Mouse (Mus musculus): Measurements from ENCODE around the gene Gpr155. TPM values are rescaled to one million over a fixed set of nuclear protein-coding genes. Genes with fewer than 3 reads are reported as not detected.
A peak's percentile ranks its signal among the peaks of the same experiment; 100 is the strongest.

The Gpr155 gene
- polyA plus RNA-seq, 1 experiment from 2014 or later: 6.2 TPM

GRCm38 (mm10) chr2:73319218-73319617 lies 67.2 kb downstream of the Gpr155 start:
- Histone ChIP-seq H3K27me3 (ENCODE audit: control insufficient read depth, insufficient read depth, low read length) (no peaks in the 10 kb centered on the region), H3K4me3 (ENCODE audit: low read length) (no peak overlapping the region), H3K4me1 (ENCODE audit: control insufficient read depth, insufficient read depth, low read length) (no peaks in the 10 kb centered on the region), H3K9me3 (replicated peaks; ENCODE audit: control insufficient read depth, low read length) (no peaks in the 10 kb centered on the region), H3K9ac (ENCODE audit: low read length) (no peak overlapping the region), H3K4me2 (ENCODE audit: low read depth, low read length) (no peak overlapping the region), H3K36me3 (ENCODE audit: control insufficient read depth, insufficient read depth) (0 out of 2 replicates have a peak, but pooled peaks cover 2% of the 10 kb centered on the region), H3K27ac (ENCODE audit: low read length) (no peak overlapping the region)
- WGBS: 78% methylated on average over 5 of the region's 5 CpGs
- no peak for ATAC-seq (replicated peaks; ENCODE audit: extremely low read depth, insufficient read depth, low FRiP score)

- WGBS: 94% methylated on average over 9 of the region's 9 CpGs
- Histone ChIP-seq H3K36me3 (ENCODE audit: control insufficient read depth, insufficient read depth) (0 out of 2 replicates have a peak, but pooled peaks cover 2% of the 10 kb centered on the region), H3K4me3 (ENCODE audit: low read length) (no peak overlapping the region), H3K27me3 (ENCODE audit: control insufficient read depth, insufficient read depth, low read length) (no peaks in the 10 kb centered on the region), H3K9ac (ENCODE audit: low read length) (no peak overlapping the region), H3K4me2 (ENCODE audit: low read depth, low read length) (no peak overlapping the region), H3K9me3 (replicated peaks; ENCODE audit: control insufficient read depth, low read length) (no peaks in the 10 kb centered on the region), H3K27ac (ENCODE audit: low read length) (no peak overlapping the region), H3K4me1 (ENCODE audit: control insufficient read depth, insufficient read depth, low read length) (peaks cover 6% of the 10 kb centered on the region; the same call in 1 of the 2 replicates)
- no peak for ATAC-seq (replicated peaks; ENCODE audit: extremely low read depth, insufficient read depth, low FRiP score)
Observed at GRCm38 (mm10) chr2:73317426-73317825, 68.9 kb downstream of the Gpr155 start.

- Histone ChIP-seq H3K27me3 (ENCODE audit: control insufficient read depth, insufficient read depth, low read length) (no peaks in the 10 kb centered on the region), H3K4me3 (ENCODE audit: low read length) (no peak overlapping the region), H3K4me2 (ENCODE audit: low read depth, low read length) (no peak overlapping the region), H3K27ac (ENCODE audit: low read length) (no peak overlapping the region), H3K9ac (ENCODE audit: low read length) (no peak overlapping the region), H3K9me3 (replicated peaks; ENCODE audit: control insufficient read depth, low read length) (no peaks in the 10 kb centered on the region), H3K36me3 (ENCODE audit: control insufficient read depth, insufficient read depth) (peaks cover 7% of the 10 kb centered on the region; the same call in 1 of the 2 replicates), H3K4me1 (ENCODE audit: control insufficient read depth, insufficient read depth, low read length) (peaks cover 12% of the 10 kb centered on the region)
- 91% methylated on average over 3 of the region's 3 CpGs for WGBS
- no peak for ATAC-seq (replicated peaks; ENCODE audit: extremely low read depth, insufficient read depth, low FRiP score)
Observed at GRCm38 (mm10) chr2:73314311-73314710, 72.1 kb downstream of the Gpr155 start.

GRCm38 (mm10) chr2:73313117-73313501 lies 73.3 kb downstream of the Gpr155 start:
- Histone ChIP-seq H3K27me3 (ENCODE audit: control insufficient read depth, insufficient read depth, low read length) (no peaks in the 10 kb centered on the region), H3K4me1 (ENCODE audit: control insufficient read depth, insufficient read depth, low read length) (peaks cover 12% of the 10 kb centered on the region), H3K9ac (ENCODE audit: low read length) (peak overlapping the region; percentile 85), H3K36me3 (ENCODE audit: control insufficient read depth, insufficient read depth) (peaks cover 15% of the 10 kb centered on the region), H3K4me2 (ENCODE audit: low read depth, low read length) (peak overlapping the region; percentile 72), H3K4me3 (ENCODE audit: low read length) (peak overlapping the region; percentile 96), H3K27ac (ENCODE audit: low read length) (peak overlapping the region; percentile 94), H3K9me3 (replicated peaks; ENCODE audit: control insufficient read depth, low read length) (no peaks in the 10 kb centered on the region)
- WGBS: 16% methylated on average over 14 of the region's 14 CpGs
- ATAC-seq (replicated peaks; ENCODE audit: extremely low read depth, insufficient read depth, low FRiP score): peak; percentile 64

- H3K4me2 ChIP-seq (ENCODE audit: low read depth, low read length): peak within 1 kb of the TSS; percentile 96
- WGBS: under 1% methylated on average over 64 of the region's 64 CpGs
- H3K27me3 ChIP-seq (ENCODE audit: control insufficient read depth, insufficient read depth, low read length): no peaks in the 10 kb centered on the region
- no peaks in the 10 kb centered on the region for H3K9me3 ChIP-seq (replicated peaks; ENCODE audit: control insufficient read depth, low read length)
- H3K4me3 ChIP-seq (ENCODE audit: low read length): peak within 1 kb of the TSS; percentile 96
- peak within 1 kb of the TSS; percentile 87 for H3K9ac ChIP-seq (ENCODE audit: low read length)
- peak; percentile 98 for ATAC-seq (replicated peaks; ENCODE audit: extremely low read depth, insufficient read depth, low FRiP score)
- peak within 1 kb of the TSS; percentile 94 for H3K27ac ChIP-seq (ENCODE audit: low read length)
- peaks cover 19% of the 10 kb centered on the region for H3K36me3 ChIP-seq (ENCODE audit: control insufficient read depth, insufficient read depth)
- peaks cover 12% of the 10 kb centered on the region for H3K4me1 ChIP-seq (ENCODE audit: control insufficient read depth, insufficient read depth, low read length)
Observed at GRCm38 (mm10) chr2:73312152-73313116, 73.9 kb downstream of the Gpr155 start, which contains the start of the genes Scrn3 and Cir1. Scrn3 (plus strand) TSS chr2:73312601. Cir1 (minus strand) TSS chr2:73312701.

GRCm38 (mm10) chr2:73306006-73306405 lies 80.4 kb downstream of the Gpr155 start:
- no peaks in the 10 kb centered on the region for H3K9me3 ChIP-seq (replicated peaks; ENCODE audit: control insufficient read depth, low read length)
- no peak overlapping the region for H3K9ac ChIP-seq (ENCODE audit: low read length)
- ATAC-seq (replicated peaks; ENCODE audit: extremely low read depth, insufficient read depth, low FRiP score): no peak
- H3K4me3 ChIP-seq (ENCODE audit: low read length): no peak overlapping the region
- no peak overlapping the region for H3K27ac ChIP-seq (ENCODE audit: low read length)
- peaks cover 1% of the 10 kb centered on the region; the same call in 1 of the 2 replicates for H3K4me1 ChIP-seq (ENCODE audit: control insufficient read depth, insufficient read depth, low read length)
- H3K36me3 ChIP-seq (ENCODE audit: control insufficient read depth, insufficient read depth): peaks cover 49% of the 10 kb centered on the region
- no peaks in the 10 kb centered on the region for H3K27me3 ChIP-seq (ENCODE audit: control insufficient read depth, insufficient read depth, low read length)
- H3K4me2 ChIP-seq (ENCODE audit: low read depth, low read length): no peak overlapping the region
- WGBS: 89% methylated on average over 7 of the region's 7 CpGs

- H3K27me3 ChIP-seq (ENCODE audit: control insufficient read depth, insufficient read depth, low read length): no peaks in the 10 kb centered on the region
- peaks cover 47% of the 10 kb centered on the region for H3K36me3 ChIP-seq (ENCODE audit: control insufficient read depth, insufficient read depth)
Observed at GRCm38 (mm10) chr2:73304506-73304905, 81.9 kb downstream of the Gpr155 start.

GRCm38 (mm10) chr2:73302722-73303121 lies 83.7 kb downstream of the Gpr155 start:
- peaks cover 36% of the 10 kb centered on the region for H3K36me3 ChIP-seq (ENCODE audit: control insufficient read depth, insufficient read depth)
- no peaks in the 10 kb centered on the region for H3K4me1 ChIP-seq (ENCODE audit: control insufficient read depth, insufficient read depth, low read length)
- H3K27ac ChIP-seq (ENCODE audit: low read length): no peak overlapping the region
- no peaks in the 10 kb centered on the region for H3K9me3 ChIP-seq (replicated peaks; ENCODE audit: control insufficient read depth, low read length)
- H3K4me2 ChIP-seq (ENCODE audit: low read depth, low read length): no peak overlapping the region
- no peak overlapping the region for H3K9ac ChIP-seq (ENCODE audit: low read length)
- 91% methylated on average over 9 of the region's 9 CpGs for WGBS
- H3K4me3 ChIP-seq (ENCODE audit: low read length): no peak overlapping the region
- no peaks in the 10 kb centered on the region for H3K27me3 ChIP-seq (ENCODE audit: control insufficient read depth, insufficient read depth, low read length)
- ATAC-seq (replicated peaks; ENCODE audit: extremely low read depth, insufficient read depth, low FRiP score): no peak

More at GRCm38 (mm10) chr2:73304506-73304905, 81.9 kb downstream of the Gpr155 start:
- H3K9ac ChIP-seq (ENCODE audit: low read length): no peak overlapping the region
- 87% methylated on average over 5 of the region's 5 CpGs for WGBS
- no peak overlapping the region for H3K27ac ChIP-seq (ENCODE audit: low read length)
- no peaks in the 10 kb centered on the region for H3K4me1 ChIP-seq (ENCODE audit: control insufficient read depth, insufficient read depth, low read length)
- no peak overlapping the region for H3K4me2 ChIP-seq (ENCODE audit: low read depth, low read length)
- no peak overlapping the region for H3K4me3 ChIP-seq (ENCODE audit: low read length)
- ATAC-seq (replicated peaks; ENCODE audit: extremely low read depth, insufficient read depth, low FRiP score): no peak
- no peaks in the 10 kb centered on the region for H3K9me3 ChIP-seq (replicated peaks; ENCODE audit: control insufficient read depth, low read length)

GRCm38 (mm10) chr2:73301979-73302378 lies 84.4 kb downstream of the Gpr155 start:
- Histone ChIP-seq H3K36me3 (ENCODE audit: control insufficient read depth, insufficient read depth) (peaks cover 30% of the 10 kb centered on the region), H3K4me1 (ENCODE audit: control insufficient read depth, insufficient read depth, low read length) (no peaks in the 10 kb centered on the region), H3K9me3 (replicated peaks; ENCODE audit: control insufficient read depth, low read length) (no peaks in the 10 kb centered on the region), H3K27me3 (ENCODE audit: control insufficient read depth, insufficient read depth, low read length) (no peaks in the 10 kb centered on the region), H3K27ac (ENCODE audit: low read length) (no peak overlapping the region), H3K4me3 (ENCODE audit: low read length) (no peak overlapping the region), H3K9ac (ENCODE audit: low read length) (no peak overlapping the region), H3K4me2 (ENCODE audit: low read depth, low read length) (no peak overlapping the region)
- WGBS: 56% methylated on average over 1 of the region's 1 CpGs
- no peak for ATAC-seq (replicated peaks; ENCODE audit: extremely low read depth, insufficient read depth, low FRiP score)

All from heart, embryonic 16.5 days (tissue).